Mouse (Mus musculus): ENCODE results near the gene Lmntd1.

Gene Lmntd1

GRCm38 (mm10) chr6:145438851-145439250, 175.3 kb downstream of the Lmntd1 start:
- no peak for DNase-seq (ENCODE audit: low read depth in 1 of 2, low spot score in 2 of 2)

- DNase-seq (ENCODE audit: low read depth in 1 of 2, low spot score in 2 of 2): no peak
Measured at GRCm38 (mm10) chr6:145435764-145436163, 178.4 kb downstream of the Lmntd1 start.

GRCm38 (mm10) chr6:145435156-145435555, 179.0 kb downstream of the Lmntd1 start:
- no peak for DNase-seq (ENCODE audit: low read depth in 1 of 2, low spot score in 2 of 2)

- DNase-seq (ENCODE audit: low read depth in 1 of 2, low spot score in 2 of 2): no peak
Measured at GRCm38 (mm10) chr6:145433897-145434296, 180.2 kb downstream of the Lmntd1 start.

GRCm38 (mm10) chr6:145432711-145433708, 181.1 kb downstream of the Lmntd1 start:
- DNase-seq (ENCODE audit: low read depth in 1 of 2, low spot score in 2 of 2): no peak

- DNase-seq (ENCODE audit: low read depth in 1 of 2, low spot score in 2 of 2): no peak
Measured at GRCm38 (mm10) chr6:145431747-145432146, 182.4 kb downstream of the Lmntd1 start.

- DNase-seq (ENCODE audit: low read depth in 1 of 2, low spot score in 2 of 2): no peak
Measured at GRCm38 (mm10) chr6:145427411-145427810, 186.7 kb downstream of the Lmntd1 start.

GRCm38 (mm10) chr6:145426501-145426900, 187.6 kb downstream of the Lmntd1 start:
- DNase-seq (ENCODE audit: low read depth in 1 of 2, low spot score in 2 of 2): no peak

- no peak for DNase-seq (ENCODE audit: low read depth in 1 of 2, low spot score in 2 of 2)
Measured at GRCm38 (mm10) chr6:145424156-145424555, 190.0 kb downstream of the Lmntd1 start.

GRCm38 (mm10) chr6:145423484-145423883, 190.6 kb downstream of the Lmntd1 start:
- no peak for DNase-seq (ENCODE audit: low read depth in 1 of 2, low spot score in 2 of 2)

- DNase-seq (ENCODE audit: low read depth in 1 of 2, low spot score in 2 of 2): no peak
Measured at GRCm38 (mm10) chr6:145421666-145422065, 192.5 kb downstream of the Lmntd1 start.

- no peak for DNase-seq (ENCODE audit: low read depth in 1 of 2, low spot score in 2 of 2)
Measured at GRCm38 (mm10) chr6:145420407-145420806, 193.7 kb downstream of the Lmntd1 start.

GRCm38 (mm10) chr6:145418856-145419255, 195.3 kb downstream of the Lmntd1 start:
- DNase-seq (ENCODE audit: low read depth in 1 of 2, low spot score in 2 of 2): no peak

- DNase-seq (ENCODE audit: low read depth in 1 of 2, low spot score in 2 of 2): no peak
Measured at GRCm38 (mm10) chr6:145417720-145418440, 196.2 kb downstream of the Lmntd1 start.

- peak in 1 of 2 experiments; percentile 13 for DNase-seq (ENCODE audit: low read depth in 1 of 2, low spot score in 2 of 2)
Measured at GRCm38 (mm10) chr6:145417014-145417719, 197.0 kb downstream of the Lmntd1 start.

- no peak for DNase-seq (ENCODE audit: low read depth in 1 of 2, low spot score in 2 of 2)
Measured at GRCm38 (mm10) chr6:145404369-145405051, 209.6 kb downstream of the Lmntd1 start.

- DNase-seq (ENCODE audit: low read depth in 1 of 2, low spot score in 2 of 2): no peak
Measured at GRCm38 (mm10) chr6:145401140-145401539, 213.0 kb downstream of the Lmntd1 start.

GRCm38 (mm10) chr6:145397881-145398280, 216.2 kb downstream of the Lmntd1 start:
- DNase-seq (ENCODE audit: low read depth in 1 of 2, low spot score in 2 of 2): no peak

- DNase-seq (ENCODE audit: low read depth in 1 of 2, low spot score in 2 of 2): no peak
Measured at GRCm38 (mm10) chr6:145396534-145396933, 217.6 kb downstream of the Lmntd1 start.

- DNase-seq (ENCODE audit: low read depth in 1 of 2, low spot score in 2 of 2): no peak
Measured at GRCm38 (mm10) chr6:145390421-145390820, 223.7 kb downstream of the Lmntd1 start.

- DNase-seq (ENCODE audit: low read depth in 1 of 2, low spot score in 2 of 2): no peak
Measured at GRCm38 (mm10) chr6:145389904-145390303, 224.2 kb downstream of the Lmntd1 start.
